Mouse (Mus musculus) neutrophil, adult 83 days (primary cell): ENCODE measurements around the gene Mok. TPM values are rescaled to one million over a fixed set of nuclear protein-coding genes. Genes with fewer than 3 reads are reported as not detected.

Source experiments
- total RNA-seq, 2 experiments: library from RNA; stranded (reverse); gene quantifications; one replicate each; pipeline ENCODE4 v1.2.4; 2023

Gene Mok
- total RNA-seq = under 1 TPM; 0.48 to 0.99 TPM

DNA sequence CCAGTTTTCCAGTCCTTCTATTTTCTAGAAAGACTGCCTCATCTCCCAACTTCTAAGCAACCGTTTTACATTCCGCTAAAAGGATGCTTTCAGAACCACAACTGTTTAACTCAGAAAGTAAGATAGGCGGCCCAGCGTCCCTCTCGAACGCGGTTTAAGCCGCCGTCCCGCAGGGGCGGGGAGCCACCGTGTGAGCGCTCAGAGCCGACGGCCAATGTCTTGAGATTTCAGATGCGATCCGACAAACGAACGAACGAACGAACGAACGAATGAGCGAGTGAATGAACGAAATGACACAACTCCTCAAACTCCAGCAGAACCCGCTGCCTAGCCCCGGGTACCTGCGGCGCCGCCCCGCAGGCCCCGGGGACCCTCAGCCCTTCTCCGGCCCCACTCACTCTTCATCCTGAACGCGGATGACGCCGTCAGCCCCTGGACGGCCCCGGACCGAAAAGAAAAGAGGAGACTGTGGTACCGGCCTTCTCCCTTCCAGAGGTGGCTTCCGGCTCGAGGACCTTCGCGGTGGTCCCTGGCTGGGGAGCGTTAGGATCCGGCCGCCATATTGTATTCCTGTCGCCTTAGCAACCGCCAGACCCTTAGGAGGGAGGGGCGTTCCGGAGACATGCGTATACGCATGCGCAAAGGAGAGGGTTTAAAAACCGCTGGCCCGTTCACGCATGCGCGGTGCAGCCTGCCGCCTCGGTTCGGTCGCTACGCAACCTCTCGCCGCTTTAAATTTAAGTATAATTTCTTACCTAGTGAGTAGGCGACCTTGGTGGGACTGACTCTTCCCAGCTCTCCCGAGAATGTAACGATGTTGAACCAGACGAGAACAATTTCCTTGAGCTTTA, at the start of gene Mok:
Mok (minus strand) TSS at position 592 of the 851 bp plus-strand sequence.

DNA sequence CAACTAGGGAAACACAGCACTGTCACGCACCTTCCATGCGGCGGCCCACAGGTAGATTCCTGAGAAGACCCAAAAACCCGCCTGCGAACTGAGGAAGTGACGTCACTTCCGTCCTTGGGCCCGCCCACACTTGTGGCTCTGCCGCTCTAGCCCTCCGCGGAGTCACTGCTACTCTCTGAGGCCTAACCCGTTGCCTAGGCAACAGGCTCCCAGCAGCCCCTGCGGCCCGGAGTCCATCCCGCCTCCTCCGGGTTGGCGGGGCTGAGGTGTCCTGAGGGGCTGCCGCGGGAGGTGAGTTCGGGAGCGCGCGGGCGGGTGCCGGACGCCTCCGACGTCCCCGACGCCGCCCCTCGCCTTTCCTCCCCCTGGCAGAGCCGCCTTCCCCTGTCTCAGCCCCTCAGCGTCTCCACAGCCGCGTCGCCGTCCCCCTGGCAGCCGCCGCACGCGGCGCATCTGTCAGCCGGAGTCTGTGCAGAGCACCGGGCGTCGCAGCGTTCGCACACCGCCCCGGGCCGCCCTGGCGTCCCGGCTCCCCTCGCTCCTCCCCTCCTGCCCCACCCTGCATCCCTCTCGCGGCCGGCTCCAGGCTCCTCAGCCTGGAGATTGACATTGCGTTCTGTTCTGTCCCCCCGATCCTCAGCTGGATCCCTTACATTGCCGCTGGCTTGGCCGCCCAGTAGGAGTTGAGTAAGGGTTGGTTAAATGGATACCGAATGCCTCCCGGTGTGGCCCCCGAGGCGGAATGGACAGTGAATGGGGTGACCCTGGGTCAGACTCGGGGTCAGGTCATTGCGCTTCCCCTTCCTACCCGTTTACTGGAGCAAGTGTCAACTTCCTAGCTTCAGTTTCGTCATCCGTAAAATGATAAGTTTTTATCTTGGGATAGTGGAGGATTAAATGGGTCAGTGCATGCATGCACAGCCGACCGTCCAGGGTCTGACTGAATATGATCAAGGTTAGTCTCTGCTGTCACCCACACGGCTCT, 48.6 kb upstream of the Mok start, which contains the start of the genes Cinp and Tecpr2:
Cinp (minus strand) TSS at position 110 of the 985 bp plus-strand sequence.
Tecpr2 (plus strand) TSS at position 229 of the 985 bp plus-strand sequence.

DNA sequence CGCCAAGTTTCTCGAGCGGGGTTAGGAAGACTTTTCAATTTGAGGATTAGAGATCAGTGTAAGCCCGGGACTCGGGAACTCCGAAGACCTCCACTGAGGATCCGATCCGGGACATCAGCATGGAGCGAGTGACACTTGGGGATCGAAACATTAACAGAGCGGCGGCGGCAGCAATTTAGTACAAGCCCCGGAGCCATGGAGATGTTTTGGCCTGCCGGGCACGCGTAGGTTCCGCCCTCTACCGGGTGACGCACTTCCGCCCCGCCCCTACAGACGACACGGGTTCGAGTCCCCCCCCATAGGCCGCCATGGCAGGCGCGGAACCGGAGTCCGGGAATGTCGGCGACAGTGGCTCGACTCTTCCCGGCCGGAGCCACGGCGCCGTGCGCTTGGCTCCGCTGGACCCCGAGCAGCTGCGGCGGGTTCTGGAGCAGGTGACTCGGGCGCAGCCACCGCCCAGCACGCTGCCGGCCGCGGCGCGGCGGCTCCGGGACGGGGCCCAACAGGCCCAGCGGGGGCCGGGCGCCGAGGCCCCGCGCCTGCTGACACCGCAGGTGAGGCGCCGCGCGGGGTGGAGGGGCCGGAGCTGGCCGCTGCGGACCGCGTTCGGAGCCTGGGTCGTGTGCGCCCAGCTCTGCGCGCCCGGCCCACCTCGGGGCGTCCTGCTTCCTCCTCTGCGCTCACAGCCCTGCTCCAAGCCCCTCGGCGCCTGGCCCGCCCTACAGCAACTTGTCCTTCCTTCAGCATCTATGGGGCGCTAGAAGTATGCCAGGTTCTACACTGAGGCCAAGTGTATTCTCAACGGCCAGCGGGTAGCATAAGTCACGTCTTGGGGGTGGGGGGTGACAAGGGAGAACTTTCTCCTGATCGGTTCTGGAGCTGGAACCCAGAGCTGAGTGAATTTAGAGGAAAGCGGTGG, 9.5 kb upstream of the Mok start, which contains the start of gene Zfp839:
Zfp839 (plus strand) TSS at position 244 of the 919 bp plus-strand sequence.

Other genes with a start within 250 kb of the Mok start
- 10 to 100 TPM; 89.2 to 92.2 TPM for gene Dync1h1, start 239.5 kb downstream of the Mok start, total RNA-seq
- gene 1700001K19Rik, start 158.3 kb downstream of the Mok start, total RNA-seq = not detected
- 100 to 1,000 TPM; 343 to 448 TPM for gene Hsp90aa1, start 138.2 kb downstream of the Mok start, total RNA-seq
- gene Wdr20, start 103.0 kb downstream of the Mok start, total RNA-seq = 10 to 100 TPM; 38.3 to 40.4 TPM
- 1 to 10 TPM; 4.8 to 5.0 TPM for gene Zfp839, start 9.3 kb upstream of the Mok start, total RNA-seq
- 10 to 100 TPM; 18.2 to 19.8 TPM for gene Cinp, start 48.2 kb upstream of the Mok start, total RNA-seq
- 1 to 10 TPM; 6.2 TPM for gene Tecpr2, start 48.3 kb upstream of the Mok start, total RNA-seq
- gene Ankrd9, start 138.1 kb upstream of the Mok start, total RNA-seq = 10 to 100 TPM; 20.5 to 26.4 TPM
- gene Rcor1, start 198.4 kb upstream of the Mok start, total RNA-seq = 10 to 100 TPM; 38.7 to 41.7 TPM